Mouse (Mus musculus) spleen, adult 18-20 months (tissue): ENCODE data around the gene Fam126a.

ENCODE experiments used
- DNase-seq, 2 experiments: peaks; one replicate each; pipeline ENCODE4 v3.0.0; 2022; ENCODE audit warnings: mixed read lengths in 2 of 2

Gene Fam126a

DNA sequence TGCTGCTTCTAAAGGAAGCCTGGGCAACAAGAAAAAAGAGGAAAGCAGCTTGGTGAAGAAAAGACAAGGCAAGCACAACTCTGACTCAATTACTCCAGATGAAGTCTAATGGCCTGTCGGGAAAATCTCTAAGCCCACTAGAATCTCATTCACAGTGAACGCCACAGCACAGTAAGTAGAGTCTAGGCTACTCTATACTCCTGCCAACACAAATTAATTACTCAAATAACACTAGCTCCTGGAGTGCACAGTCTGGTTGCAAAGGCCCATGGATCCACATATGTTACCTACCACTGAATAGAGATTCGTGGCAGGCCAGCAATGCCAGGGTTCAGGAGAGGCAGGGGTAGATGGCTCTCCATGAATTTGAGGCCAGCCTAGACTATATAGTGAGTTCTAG lies 40.5 kb downstream of the Fam126a start:
- no peak for DNase-seq

DNA sequence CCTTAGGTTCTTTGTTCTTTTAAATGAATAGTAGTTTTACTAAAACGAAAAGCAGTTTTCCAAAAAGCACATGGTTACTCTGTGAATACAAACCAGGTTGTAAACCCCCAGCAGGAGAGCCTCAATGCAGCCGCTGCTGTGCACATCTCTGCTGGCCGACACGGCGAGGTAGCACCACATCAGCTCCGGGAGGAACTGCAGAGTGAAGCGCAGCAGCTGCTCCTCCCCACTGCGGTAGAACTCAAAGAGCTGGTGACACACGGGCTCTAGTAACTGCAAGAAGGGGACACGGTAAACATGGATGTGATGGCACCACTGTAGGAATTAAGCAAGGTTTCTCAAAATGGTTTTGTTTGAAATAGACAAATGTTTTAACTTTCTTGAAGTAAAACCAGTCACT lies 42.7 kb downstream of the Fam126a start:
- DNase-seq, result no peak

DNA sequence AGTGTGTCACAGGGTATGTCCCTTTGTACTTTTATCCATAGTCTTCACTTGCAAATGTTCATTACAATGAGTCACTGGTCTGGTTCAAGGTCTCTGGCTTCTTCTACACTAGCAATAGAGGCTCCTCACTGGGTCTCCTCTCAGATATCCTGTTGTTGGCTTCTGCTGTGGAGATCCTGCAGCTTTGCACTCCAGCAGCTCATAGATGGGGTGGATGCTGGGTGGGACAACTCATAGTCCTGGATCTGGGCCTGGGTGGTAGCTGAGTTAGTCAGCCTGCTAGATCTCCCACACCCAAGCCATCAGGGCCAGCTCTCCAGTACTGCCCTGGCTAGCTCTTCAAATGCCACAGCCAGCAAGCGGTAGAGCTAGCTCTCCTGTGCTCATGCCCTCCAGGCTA lies 48.4 kb downstream of the Fam126a start:
- DNase-seq, result no peak

DNA sequence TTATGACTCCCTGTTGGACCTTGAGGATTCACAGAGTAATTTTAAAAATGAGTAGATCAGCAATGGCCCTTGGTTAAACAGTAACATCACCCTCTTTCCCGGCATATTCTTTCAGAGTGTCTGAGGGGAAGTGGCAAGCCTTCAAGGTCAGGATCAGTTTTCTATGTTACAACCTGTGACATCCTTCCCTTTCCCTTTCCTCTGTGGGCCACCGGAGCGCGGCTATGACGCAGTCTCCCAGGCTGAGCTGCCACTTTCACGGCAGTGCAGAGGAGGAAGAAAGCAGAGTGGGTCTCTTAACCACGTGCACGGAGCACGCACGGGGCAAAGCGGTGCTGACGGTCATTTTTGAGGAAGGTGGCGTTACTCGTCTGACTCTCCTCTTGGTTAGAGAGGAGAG lies 52.0 kb downstream of the Fam126a start:
- no peak for DNase-seq

DNA sequence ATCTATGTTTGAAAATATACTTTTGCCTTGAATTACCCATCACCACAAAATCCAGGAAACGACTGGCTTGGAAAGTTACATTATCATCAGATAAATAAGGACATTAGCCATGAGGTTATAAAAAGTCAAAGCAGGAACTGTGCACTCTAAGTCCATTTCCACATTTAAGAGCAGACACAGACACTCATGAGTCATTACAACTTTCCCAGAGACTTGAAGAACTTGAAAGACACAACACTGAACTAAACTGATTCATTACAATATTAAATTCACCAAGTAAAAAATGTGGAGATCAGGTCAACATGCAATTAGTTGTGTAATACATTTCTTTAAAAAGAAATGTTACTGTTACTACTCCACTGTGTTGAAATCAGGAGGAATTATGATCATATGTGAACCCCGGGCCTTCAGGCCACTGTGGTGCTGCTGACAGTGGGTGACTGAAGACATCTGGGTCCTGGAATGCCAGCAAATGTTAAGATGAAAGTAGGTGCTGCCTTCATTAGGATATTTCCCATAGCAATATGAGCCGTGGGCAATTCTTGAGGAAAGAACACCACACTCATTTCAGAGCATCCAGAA lies 55.4 kb downstream of the Fam126a start:
- DNase-seq, result no peak

DNA sequence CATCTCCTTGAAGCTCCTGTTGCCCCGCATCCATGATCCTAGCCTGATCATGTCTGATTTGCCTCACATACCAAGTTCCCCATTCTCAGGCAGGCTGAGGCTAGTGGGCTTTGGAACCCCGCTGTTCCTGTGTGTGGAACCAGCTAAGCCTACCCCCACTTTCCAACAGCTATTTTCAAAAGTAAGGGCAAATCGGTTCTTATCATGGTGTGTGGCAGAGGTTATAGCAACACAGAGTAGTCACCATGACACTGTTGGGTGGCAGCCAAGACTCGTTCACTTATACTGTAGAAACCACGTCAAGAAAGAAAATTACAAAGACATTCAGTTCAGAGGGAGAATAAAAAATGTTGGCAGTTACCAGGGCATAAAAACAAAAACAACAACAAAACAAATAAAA lies 62.8 kb downstream of the Fam126a start:
- no peak for DNase-seq

DNA sequence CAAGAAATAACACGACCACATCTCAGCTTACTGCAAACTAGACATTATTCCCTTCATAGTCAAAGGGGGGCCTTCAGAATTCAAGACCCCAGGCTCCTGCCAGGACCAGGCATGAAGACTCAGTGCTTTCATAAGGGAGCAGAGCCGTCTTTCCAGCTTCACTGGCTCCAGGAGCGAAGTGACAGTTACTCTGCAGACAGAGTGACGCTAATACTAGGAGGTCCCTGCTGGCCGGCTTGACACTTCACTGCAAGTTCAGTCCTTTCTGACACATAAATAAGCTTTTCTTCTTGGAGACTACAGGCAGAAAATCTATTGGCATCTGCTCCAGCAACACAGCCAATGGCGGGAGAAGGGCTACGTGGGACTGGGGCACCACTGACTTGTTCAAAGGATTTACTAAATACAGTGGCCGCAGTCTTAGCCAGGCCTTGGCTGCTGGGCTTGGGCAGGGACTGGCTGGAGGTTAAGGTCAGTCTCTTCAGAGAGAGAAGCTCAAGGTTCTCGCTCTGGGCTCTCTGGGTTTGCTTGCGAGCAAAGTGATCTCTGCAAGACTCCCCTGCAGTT lies 65.8 kb downstream of the Fam126a start:
- no peak for DNase-seq

DNA sequence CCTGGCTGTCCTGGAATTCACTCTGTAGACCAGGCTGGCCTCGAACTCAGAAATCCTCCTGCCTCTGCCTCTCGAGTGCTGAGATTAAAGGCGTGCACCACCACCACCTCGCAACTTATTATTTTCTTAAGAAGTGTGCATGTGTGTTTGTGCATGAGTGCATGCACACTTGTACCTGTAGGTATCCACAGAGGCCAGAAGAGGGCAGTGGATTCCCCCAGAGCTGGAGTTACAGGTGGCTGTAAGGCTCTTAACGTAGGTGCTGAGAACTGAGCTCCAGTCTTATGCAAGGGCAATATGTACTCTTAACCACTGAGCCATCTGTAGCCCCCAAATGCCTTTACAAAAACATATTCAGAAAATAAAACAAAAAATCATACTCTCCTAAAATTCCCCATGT lies 77.4 kb downstream of the Fam126a start:
- no peak for DNase-seq

DNA sequence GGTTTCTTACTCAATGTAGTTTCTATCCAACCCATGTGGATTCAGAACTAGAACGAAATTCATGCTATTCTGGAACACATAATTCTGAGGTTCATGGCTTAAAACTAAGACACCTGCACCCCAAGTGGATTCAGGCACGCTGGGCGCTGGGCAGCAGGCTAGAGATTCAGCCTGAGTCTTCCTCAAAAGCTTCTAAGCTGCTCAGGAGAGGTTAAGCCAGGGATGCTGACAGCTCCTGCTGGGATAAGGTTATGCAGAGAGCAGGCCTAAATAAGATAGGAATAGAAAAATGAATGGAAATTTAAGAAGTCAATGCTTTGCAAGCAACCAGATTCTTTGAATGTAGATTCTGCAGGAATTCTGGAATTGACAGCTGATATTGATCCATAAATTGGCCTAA lies 82.4 kb downstream of the Fam126a start:
- DNase-seq, result no peak

DNA sequence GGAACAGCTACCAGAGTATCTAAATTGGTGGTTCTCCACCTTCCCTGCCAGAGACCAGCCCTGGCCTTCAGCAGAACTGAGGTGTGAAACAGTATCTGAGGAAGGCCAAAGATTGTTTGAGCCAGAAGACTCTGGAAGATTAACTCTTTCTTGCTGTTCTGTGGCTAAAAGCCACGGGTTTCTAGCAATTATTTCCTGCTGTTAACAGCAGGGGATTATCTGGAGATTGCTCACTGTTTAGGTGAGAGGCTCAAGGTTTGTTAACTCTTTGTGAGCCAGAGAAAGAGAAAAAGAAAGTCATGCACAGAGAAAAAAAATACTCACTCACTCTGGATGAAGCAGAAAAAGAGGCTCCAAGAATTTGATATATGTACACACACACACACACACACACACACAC lies 85.4 kb downstream of the Fam126a start:
- DNase-seq, result no peak

DNA sequence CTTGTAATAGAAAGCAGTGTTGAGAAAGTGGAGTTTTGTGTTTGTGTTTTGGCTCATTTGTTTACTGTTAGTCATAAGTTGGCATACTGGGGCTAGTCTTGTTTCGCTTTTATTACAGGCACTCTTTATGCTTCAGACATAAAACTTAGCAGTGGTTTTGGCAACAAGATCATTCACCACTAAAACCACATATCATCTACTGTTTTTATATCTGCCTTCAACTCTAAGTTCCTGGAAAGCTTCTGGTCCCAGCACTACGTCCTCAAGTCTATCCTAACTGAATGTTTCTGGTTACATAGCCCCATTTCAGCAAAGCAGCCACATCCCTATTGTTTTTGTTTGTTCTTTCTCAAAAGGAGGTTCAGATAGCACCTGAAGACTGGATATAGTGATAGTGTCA lies 87.0 kb downstream of the Fam126a start:
- DNase-seq, result no peak

DNA sequence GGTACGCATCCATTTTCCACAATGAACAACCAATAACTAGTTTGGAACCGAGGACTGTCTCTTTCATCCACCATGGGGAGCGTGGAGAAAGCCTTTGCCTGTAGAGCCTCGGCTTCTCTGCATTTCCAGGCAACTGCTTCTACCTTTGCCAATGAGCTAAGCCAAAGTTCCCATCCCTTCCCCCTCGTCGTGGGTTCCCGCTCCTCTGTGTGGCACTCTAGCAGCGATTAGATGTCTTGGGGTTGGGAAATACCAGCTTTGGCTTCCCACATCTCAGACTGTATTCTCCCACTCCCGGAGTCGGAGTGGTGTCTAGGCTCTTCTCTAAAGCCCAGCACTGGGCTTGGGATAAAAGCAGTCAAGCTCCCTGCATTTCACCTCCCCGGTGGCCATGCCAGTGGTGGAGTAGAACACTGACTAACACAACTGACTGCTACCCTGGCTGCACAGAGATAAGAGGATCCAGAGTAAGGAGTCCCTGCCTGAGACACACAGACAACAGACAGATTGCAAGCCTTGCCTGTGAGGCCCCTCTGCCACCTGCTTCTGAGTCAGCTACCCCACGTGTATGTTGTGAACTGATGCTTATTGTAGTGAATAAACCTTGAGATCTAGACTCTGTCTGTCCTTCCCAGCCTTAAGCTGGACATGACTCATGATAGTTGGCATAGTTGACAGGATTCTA lies 106.9 kb downstream of the Fam126a start:
- DNase-seq, result no peak

DNA sequence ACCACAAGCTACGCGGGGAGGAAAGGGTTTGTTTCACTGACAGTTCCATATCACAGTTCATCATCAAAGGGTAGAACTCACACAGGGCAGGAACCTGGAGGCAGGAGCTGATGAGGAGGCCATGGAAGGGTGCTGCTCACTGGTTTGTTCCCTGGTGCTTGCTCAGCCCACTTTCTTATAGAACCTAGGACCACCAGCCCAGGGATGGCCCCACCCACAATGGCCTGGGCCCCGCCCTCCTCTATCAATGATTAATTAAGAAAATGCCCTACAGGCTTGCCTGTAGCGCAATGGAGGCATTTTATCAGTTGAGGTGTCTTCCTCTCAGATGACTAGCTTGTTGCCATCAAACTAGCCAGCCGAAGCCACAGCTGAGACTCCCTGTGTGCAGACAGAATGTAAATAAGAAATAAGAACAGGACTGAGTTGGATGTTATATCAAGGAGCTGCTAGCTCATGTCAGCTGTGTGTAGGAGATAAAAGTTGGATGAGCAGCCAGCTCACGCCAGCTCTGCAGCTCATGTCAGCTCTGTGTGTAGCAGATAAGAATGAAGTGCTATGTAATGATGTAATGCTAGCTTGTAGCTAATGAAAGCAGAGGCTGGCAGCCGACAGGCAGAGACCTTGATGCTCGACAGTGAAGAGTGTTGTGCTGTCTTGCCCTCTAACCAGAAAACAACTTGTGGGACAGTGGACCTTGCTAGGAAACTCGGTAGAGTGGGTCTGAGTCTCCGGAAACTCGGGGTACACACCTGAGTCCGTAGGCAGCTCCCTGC lies 107.8 kb downstream of the Fam126a start:
- no peak for DNase-seq

DNA sequence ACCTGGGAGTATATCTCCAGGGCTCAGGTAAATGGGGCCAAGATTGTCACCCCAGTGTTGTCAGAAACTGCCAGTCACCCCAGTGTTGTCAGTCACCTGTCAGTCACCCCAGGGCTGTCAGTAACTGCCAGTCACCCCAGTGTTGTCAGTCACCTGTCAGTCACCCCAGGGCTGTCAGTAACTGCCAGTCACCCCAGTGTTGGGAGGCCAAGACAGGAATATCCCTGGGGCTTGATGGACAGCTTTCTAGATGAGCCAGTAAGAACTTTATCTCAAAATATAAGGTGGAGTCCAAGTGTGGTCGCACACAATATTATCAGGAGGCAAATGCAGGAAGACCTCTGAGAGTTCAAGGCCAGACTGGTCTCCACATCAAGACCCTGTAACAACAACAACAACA lies 109.2 kb downstream of the Fam126a start:
- no peak for DNase-seq

DNA sequence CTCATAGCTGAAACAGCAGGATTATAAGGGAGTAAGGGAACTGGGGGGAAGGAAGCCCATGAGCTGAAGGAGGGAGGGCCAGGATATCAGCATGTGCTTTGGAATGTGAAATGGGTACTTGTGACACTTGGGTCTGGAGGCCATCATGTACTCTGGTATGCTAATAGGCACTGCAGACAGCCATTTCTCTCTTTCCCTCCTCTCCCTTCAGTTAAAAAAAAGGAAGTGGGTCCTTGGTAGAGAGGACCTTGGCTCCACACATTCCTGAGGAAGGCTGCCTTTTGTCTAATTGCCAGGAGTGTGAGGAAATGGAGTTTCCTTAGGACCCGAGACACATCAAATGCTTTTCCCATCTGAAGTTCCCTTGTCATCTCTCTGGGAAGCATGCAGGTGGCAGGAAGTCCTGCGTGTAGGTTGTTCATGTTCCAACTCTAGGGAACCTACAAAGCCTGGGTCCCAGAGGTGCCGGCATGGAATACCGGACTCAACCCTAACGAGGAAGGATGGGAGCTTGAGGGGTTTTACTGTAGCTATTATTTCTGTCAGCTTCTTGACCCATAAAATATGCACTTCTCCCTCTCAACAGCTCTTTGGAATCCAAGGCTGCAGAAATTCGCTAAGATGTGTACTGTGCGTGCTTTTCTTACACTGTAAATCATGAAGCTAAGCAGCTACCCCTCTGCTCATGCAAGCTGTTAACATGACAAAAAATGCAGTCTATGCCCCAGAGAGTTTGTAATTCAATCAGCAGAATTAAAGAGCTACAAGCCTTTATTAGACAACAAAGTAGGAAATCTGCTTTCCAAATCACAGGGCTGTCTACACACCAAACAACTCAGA lies 110.4 kb downstream of the Fam126a start:
- no peak for DNase-seq

DNA sequence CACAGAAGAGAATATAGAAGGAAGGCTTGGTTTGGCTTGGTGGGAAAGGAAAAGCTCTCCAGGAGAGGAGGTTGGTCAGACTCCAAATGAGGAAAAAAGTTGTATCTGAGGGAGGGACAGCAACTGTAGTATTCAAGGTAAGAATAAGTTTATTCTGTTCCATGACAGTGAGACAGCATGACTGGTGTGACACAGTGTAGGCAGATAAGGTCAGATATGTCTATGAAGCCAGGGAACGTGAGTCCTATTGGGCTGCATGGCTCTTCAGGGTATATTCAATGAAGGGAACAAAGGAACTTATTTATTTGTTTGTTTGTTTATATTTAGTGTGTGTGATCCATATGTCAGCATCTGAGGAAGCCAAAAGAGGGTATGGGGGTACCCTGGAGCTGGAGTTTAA lies 113.2 kb downstream of the Fam126a start:
- DNase-seq, result no peak

DNA sequence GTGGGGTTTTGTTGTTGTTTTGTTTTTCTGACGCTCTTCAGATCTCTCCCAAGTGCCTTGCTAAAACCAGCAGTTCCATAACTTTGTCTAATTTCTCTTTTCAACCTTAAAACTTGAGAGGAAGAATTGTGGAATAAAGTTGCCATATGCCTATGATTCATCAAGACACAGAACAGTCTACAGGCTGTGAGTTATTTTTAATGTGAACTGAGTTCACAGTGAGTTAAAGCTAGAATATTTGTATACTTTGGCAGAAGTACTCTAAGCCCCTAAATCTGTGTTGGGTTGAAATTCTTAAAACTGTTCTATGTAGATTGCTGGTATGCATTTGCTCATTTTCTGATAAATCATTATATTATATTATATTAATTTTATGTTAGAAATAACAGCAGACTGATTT lies 118.9 kb downstream of the Fam126a start:
- DNase-seq, result no peak

DNA sequence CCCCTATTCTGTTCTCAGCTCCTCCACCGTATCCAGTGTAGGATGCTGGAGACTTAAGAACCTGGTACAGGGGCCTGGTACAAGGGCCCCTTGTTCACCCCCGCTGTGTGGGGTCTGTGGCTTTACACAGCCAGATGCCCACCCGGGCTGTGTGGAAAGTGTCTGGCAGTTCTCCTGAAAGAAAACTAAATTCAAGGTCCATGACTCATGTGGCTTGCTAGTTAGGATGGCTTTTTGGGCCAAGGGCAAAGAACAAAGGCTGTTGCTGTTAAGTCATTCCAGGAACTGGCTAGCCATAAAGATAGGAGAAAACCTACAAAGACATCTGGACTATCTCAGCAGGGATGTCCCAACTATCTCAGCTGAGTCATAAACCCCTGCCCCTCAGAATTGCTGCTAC lies 121.2 kb downstream of the Fam126a start:
- DNase-seq, result no peak

DNA sequence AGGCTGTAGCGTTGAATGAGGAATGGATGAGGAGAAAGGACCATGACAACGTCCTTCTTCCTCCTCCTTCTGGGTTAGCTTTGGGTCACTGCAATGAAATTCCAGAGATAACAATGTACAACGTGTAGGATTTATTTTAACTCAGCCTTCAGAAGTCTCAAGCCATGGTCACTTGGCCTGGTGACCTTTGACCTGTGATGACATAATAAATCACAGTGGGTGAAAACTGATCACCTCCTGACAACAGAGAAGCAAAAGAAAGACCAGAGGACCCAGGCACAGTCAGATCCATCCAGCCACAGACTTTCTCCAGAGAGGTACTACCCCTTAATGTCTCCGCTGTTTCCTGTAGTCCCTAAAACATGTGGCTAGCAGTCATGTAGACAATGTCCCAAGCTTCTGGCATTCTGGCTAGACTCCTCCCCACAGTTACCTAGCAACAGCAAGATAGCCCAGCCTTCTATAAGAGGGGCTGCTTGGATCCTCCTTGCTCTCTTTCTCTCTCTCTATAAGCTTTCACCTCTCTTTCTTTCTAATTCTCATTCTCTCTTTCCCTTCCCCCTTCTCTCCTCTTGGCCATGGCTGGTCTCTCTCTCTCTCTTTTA lies 121.9 kb downstream of the Fam126a start:
- no peak for DNase-seq

DNA sequence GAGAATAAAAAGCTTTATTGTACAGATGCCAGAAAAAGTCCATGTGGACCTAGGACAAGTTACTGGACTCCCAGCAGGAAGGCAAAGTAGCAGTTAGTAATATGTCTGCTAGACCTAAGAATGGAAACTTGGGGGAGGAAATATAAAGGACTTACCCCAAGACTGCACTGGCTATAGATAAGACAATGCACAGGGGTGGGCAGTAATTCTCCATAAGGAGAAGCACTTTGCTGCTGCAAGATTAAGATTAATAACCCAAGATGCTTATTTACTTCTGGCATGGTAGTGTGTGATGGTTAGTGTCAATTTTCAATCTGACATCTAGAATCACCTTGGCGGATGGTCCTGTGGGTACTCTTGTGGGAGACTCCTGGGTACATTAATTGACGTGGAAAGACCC lies 128.3 kb downstream of the Fam126a start:
- DNase-seq, result no peak

DNA sequence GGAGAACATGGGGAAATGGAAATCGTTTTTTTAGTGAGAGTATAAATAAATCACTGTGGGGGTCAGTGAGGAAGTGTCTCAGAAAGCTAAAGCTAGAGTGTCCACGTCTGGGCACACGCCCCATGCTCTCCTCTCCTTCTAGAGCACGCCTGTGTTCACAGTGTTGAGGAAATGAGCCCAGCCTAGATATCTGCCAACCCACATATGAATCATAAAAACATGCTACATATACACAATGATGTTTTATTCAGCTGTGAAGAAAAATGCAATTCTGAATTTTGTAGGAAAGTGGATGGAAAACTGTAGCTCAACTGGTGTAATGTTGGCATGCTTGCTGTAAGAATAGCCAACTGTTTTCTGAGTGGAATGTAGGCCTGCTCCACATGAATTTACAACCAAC lies 130.3 kb downstream of the Fam126a start:
- no peak for DNase-seq
